Mouse (Mus musculus): ENCODE results near the gene Gja8.

Gja8 gene

GRCm38 (mm10) chr3:96925920-96926319 lies at the start of gene Gja8:
Gene Gja8, minus strand, starts transcription at chr3:96926020.
- no peak for DNase-seq (ENCODE audit: low spot score in 2 of 2)

DNA sequence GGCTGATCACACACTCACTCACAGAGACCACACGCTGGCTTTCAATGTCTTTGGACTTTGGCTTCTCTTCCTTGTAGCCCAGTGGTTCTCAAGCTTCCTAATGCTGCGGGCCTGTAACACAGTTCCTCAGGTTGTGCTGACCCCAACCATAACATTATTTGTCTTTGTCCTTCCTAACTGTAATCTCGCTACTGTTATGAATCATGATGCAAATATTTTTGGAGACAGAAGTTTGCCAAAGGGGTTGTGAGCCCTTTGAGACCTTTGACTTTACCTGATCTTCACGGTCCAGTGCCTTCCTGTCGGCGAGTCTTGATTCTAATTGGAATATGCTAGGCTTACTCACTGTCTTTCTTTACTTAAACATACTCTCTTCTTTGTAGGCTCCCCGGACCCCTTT lies 48.6 kb upstream of the Gja8 start:
- no peak for DNase-seq (ENCODE audit: low spot score in 2 of 2)

DNA sequence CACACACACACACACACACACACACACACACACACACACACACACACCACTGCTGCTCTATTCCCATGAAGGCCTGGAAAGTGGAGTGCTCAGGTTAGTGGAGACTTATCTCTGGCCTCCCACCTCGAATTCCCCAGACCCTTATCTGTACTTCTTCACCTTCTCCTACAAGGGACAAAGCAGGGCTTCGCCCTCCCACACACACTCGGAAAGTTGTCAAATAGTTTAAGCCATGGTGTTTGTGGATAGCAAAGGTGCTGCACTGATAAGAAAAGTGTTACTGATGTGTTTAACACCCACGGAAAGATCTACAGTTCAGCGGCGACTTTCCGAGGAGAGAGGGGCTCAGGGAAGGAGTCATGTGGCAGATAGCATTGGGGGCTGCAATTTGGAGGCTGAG lies 45.2 kb upstream of the Gja8 start:
- no peak for DNase-seq (ENCODE audit: low spot score in 2 of 2)

- DNase-seq (ENCODE audit: low spot score in 2 of 2) = no peak
These were observed 37.5 kb upstream of the Gja8 start for GRCm38 (mm10) chr3:96963088-96964034.

- no peak for DNase-seq (ENCODE audit: low spot score in 2 of 2)
These were observed 34.8 kb upstream of the Gja8 start for GRCm38 (mm10) chr3:96960597-96960996.

GRCm38 (mm10) chr3:96953489-96954233 lies 27.8 kb upstream of the Gja8 start:
- DNase-seq (ENCODE audit: low spot score in 2 of 2) = no peak

DNA sequence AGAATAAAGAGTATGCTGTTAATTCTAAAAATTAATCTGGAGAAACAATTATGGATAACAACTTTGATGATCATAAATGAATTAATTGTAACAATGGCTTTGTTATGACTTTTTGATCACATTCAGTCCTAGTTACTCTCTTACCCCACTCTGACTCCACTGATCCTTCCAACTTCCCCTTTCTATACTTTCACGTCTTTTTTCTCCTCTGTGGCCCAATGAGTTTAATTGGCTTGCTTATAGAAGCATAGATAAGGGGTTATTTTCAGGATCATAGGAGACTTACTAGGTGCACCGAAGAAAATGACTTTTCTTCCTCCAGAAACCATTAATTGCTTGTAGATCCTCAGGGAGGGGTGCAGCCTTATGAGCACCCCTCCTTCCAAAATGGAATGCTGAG lies 16.9 kb upstream of the Gja8 start:
- no peak for DNase-seq (ENCODE audit: low spot score in 2 of 2)

GRCm38 (mm10) chr3:96938738-96939137 lies 12.9 kb upstream of the Gja8 start:
- DNase-seq (ENCODE audit: low spot score in 2 of 2) = peak; percentile 73 to 75

GRCm38 (mm10) chr3:96937606-96938005 lies 11.8 kb upstream of the Gja8 start:
- DNase-seq (ENCODE audit: low spot score in 2 of 2) = no peak

DNA sequence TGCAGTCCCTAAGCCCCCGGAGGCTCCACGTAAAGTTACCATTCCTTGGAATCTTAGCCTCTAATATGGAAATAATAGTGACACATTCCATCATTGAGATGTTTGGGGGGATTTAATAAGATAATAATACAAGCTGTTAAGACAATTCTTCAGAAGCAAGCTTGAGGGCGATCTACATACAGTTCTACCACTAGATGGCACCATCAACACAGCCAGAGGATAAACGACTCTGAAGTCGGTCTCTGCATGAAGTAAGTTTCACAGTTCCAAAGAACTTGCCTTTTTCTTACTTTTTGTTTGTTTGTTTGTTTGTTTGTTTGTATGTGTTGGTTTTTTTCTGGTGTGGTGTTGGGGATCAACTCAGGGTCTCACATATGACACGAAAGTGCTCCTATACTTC lies 10.4 kb upstream of the Gja8 start:
- no peak for DNase-seq (ENCODE audit: low spot score in 2 of 2)

DNA sequence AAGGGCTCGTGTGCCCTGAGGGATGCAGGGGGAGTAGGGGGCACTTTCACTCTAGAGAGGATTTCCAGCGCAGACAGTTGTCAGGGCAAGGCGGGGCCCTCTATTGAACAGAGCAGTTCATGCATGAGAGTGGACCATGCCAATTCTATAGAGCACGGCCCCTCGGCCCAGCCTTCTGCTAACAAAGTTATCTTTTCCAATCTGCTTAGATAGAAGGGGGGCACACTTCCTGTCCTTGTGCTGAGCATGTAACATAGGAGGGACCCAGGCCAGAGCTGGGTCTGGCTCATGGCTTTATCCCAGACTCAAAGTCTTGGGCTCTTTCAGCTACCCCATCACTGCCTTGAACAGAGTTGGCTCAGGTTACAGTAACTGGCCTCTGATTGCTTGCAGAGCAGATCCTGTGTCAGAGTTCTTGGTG lies 5.5 kb upstream of the Gja8 start:
- DNase-seq (ENCODE audit: low spot score in 2 of 2) = no peak

DNA sequence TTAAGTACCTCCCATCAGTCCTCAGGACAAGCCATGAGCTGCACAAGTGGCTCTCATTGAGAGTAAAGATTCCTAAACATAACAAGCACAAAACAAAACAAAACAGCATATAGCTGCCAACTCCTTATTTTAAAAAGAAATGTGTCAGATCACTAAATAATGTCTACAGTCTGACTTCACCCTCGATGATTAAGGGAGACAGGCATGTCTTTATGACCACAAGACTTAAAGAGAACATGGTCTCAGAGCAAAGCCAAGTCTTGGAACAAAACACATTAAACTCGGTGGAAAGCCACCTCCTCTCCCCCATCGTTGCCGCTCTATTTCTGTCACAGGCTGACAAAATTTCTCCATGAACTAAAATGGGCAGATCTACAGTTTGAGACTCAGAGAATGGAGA lies 1.2 kb downstream of the Gja8 start:
- DNase-seq (ENCODE audit: low spot score in 2 of 2) = no peak

DNA sequence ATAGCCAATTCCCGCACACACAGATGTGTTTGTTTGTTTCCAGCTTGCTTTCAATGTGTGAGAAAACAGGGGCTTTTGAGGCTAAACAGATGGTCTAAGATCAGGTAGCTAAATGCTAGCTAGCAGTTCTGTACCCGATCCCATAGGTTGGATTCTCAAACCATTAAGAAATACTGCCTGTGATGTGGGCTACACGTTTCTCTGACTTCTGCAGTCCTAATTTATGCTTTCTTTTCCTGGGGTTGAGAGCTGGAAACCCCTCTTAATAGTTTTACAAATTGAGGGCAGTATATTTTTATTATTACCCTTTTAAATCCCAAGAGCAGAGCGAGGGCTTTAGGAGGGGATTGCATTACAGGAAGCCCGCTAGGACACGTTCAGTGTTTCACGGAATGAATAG lies 4.8 kb downstream of the Gja8 start:
- no peak for DNase-seq (ENCODE audit: low spot score in 2 of 2)

- no peak for DNase-seq (ENCODE audit: low spot score in 2 of 2)
These were observed 20.2 kb downstream of the Gja8 start for GRCm38 (mm10) chr3:96905592-96905991.

GRCm38 (mm10) chr3:96904851-96905541 lies 20.8 kb downstream of the Gja8 start, which contains the start of gene Gpr89:
Gene Gpr89, minus strand, starts transcription at chr3:96905346.
- DNase-seq (ENCODE audit: low spot score in 2 of 2) = peak; percentile 90 to 93

GRCm38 (mm10) chr3:96904393-96904792 lies 21.4 kb downstream of the Gja8 start, which contains the start of gene Gja5:
Gene Gja5, plus strand, starts transcription at chr3:96904693.
- DNase-seq (ENCODE audit: low spot score in 2 of 2) = no peak

- DNase-seq (ENCODE audit: low spot score in 2 of 2) = no peak
These were observed 23.4 kb downstream of the Gja8 start for GRCm38 (mm10) chr3:96902336-96902999.

DNA sequence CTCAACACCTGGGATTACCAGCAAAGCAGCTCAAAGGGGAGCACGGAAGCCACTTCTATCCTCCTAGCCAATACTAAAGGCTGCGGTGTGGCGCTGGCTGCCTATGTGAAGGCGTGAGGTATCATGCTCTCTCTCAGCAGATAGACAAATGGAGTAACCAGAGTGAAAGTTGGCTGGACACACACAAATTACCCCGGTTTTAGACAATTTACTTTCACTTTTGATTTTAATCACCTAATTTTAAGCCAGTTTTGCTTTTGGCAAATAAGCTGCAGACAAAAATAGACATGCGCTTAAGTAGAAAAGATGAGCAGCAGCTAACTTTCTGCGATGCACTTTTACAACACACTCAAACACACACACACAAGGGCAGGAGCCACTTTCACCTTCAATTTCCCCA lies 42.1 kb downstream of the Gja8 start:
- no peak for DNase-seq (ENCODE audit: low spot score in 2 of 2)

- no peak for DNase-seq (ENCODE audit: low spot score in 2 of 2)
These were observed 43.6 kb downstream of the Gja8 start for GRCm38 (mm10) chr3:96882061-96882849.

GRCm38 (mm10) chr3:96881557-96881956 lies 44.3 kb downstream of the Gja8 start:
- DNase-seq (ENCODE audit: low spot score in 2 of 2) = no peak

DNA sequence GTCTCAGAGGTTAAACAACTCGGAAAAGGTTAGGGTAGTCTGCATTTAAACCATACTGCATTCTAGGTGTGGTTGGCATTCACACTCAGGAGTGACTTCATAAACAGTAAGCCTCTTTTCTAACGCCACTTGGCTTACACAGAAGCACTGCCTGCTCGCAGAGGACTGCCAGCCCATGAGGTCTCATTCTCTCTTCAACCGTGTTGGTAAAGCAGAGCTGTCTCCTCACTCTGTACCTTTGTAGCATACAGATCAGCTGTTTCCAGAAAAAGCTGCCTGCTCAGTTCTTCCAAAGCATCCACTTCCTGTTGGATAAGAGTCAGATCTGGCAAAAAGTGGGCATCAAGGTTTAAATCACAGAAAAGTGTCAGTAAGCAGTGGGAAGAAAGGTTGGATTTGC lies 45.4 kb downstream of the Gja8 start:
- no peak for DNase-seq (ENCODE audit: low spot score in 2 of 2)
